In the genomic region with DNA sequence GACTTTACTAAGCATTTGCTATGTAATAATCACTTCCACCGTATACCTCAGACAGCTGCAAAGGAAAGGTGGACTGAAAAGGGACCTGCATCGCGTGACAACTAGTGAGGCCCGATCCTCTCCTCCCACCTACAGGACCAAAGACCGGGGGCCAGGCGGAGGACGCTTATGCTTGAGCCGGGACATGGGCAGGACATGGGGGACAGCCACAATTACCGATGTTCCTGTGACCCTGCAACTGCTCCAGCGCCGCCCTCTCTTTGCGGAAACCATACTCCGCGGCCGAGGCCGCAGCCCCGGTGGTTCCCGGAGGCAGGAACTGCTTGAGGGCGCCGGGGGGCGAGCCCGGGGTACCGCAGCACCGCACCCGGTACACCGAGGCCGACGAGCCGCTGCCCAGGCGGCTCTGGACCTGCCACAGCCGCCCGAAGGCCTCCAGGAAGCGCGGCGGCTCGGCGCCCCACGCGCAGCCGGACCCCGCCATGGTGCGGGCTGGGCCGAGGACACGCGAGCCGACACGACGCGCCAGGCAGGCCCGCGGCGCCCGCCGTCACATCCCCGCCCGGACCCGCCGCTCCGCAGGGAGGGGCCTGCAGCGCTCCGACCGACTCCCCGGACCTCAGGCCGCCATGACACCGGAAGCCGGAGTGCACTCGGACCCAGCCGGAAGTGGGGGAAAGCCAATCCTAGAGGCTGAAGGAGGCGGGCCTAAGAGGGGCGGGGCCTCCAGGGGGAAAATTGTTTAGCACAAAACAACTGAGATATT, we compare ENCODE assay signal across 8 mouse cellular contexts. TPM values are rescaled to one million over a fixed set of nuclear protein-coding genes. Genes with fewer than 3 reads are reported as not detected.
DNase-seq lines count a peak whose midpoint lies in the region; ATAC-seq lines count a peak whose summit lies in the region.

A gene (minus strand): TSS at position 641 of the 766 bp plus-strand sequence.

- H3K4me3 ChIP-seq in intestine, embryonic 14.5 days (ENCODE audit: low read depth, low read length), result peak within 1 kb of the TSS; percentile 83

- H3K9me3 ChIP-seq in intestine, embryonic 14.5 days (ENCODE audit: control insufficient read depth, low read length), result no peaks in the 10 kb centered on the region

- intact Hi-C loops in gastrocnemius, postnatal 14 days (cut with DNase I; ENCODE audit: low total_unique reads), result loop anchor here (10.0 kb wide), 1 partner anchor 390 kb away; no protein-coding TSS in a partner anchor
- intact Hi-C loops in left cerebral cortex, postnatal 14 days (cut with DNase I), result loop anchor here (5.0 kb wide), 1 partner anchor 397 kb away; no protein-coding TSS in a partner anchor

- peak; percentile 84 for DNase-seq in adipocyte (ENCODE audit: low spot score)
- DNase-seq in embryo, embryonic 10 days (ENCODE audit: low spot score), result peak; percentile 91
- DNase-seq in gastrocnemius, postnatal 14 days, result peak; percentile 92
- peak; percentile 89 for DNase-seq in intestine, embryonic 14.5 days (ENCODE audit: low spot score)
- DNase-seq in left cerebral cortex, postnatal 14 days (ENCODE audit: low spot score in 2 of 2), result peak; percentile 83 to 85
- peak; percentile 84 for DNase-seq in mesoderm, embryonic 11.5 days (ENCODE audit: low read depth, low spot score)
- DNase-seq in right cerebral cortex, postnatal 36 days (ENCODE audit: low spot score in 2 of 2), result peak; percentile 82 to 83
- peak; percentile 89 for DNase-seq in yolk sac, embryonic 10.5 days (ENCODE audit: low spot score)

- peak within 1 kb of the TSS; percentile 69 for H3K4me2 ChIP-seq in intestine, embryonic 14.5 days (ENCODE audit: low read length)

- no peaks in the 10 kb centered on the region for H3K27me3 ChIP-seq in intestine, embryonic 14.5 days (replicated peaks; ENCODE audit: control insufficient read depth, insufficient read depth, low read length)

- peak; percentile 96 for ATAC-seq in intestine, embryonic 14.5 days (replicated peaks; ENCODE audit: low FRiP score, low TSS enrichment, low read depth)

- H3K4me1 ChIP-seq in intestine, embryonic 14.5 days (replicated peaks; ENCODE audit: control insufficient read depth, insufficient read depth, low read length), result 0 out of 2 replicates have a peak, but pooled peaks cover 2% of the 10 kb centered on the region

- H3K27ac ChIP-seq in intestine, embryonic 14.5 days (ENCODE audit: low read depth), result peak within 1 kb of the TSS; percentile 80

- peaks cover 20% of the 10 kb centered on the region for H3K36me3 ChIP-seq in intestine, embryonic 14.5 days (ENCODE audit: control insufficient read depth, insufficient read depth, low read length)

- WGBS in intestine, embryonic 14.5 days, result under 1% methylated on average over 58 of the region's 70 CpGs

- peak within 1 kb of the TSS; percentile 90 for H3K9ac ChIP-seq in intestine, embryonic 14.5 days (ENCODE audit: low read length)

RNA-seq across cellular contexts. Expression of the gene that starts here (rescaled TPM):
- total RNA-seq in gastrocnemius, postnatal 14 days (2021), result 10 to 100 TPM; 10.2 to 10.4 TPM
- polyA plus RNA-seq in intestine, embryonic 14.5 days (2014; fragmentation: Nextera tagmentation; extraction: Ambion mirVana), result 11.3 and 11.9 TPM in 2 replicates
- total RNA-seq in left cerebral cortex, postnatal 14 days (2021), result 100 to 1,000 TPM; 144 to 155 TPM

Comparison
In these comparisons a context has a peak if more than half of its experiments do, and no peak if none do; other contexts are left out.
1. Peak in every context shown above with its lines: DNase-seq, ATAC-seq, H3K4me3 ChIP-seq and H3K27ac ChIP-seq.
2. RNA of the gene that starts here (total RNA-seq): 144 to 155 TPM in left cerebral cortex, postnatal 14 days; 10.2 to 10.4 TPM in gastrocnemius, postnatal 14 days; every median in the first group is over 10 times any median in the second.